Mouse (Mus musculus): Measurements from ENCODE around the gene Chac2. TPM values are rescaled to one million over a fixed set of nuclear protein-coding genes. Genes with fewer than 3 reads are reported as not detected.

The Chac2 gene
- polyA plus RNA-seq, 1 experiment from 2014 or later, result 12.5 TPM

Other genes starting within 250 kb of the Chac2 start
- gene Psme4, start 214.6 kb downstream of the Chac2 start, polyA plus RNA-seq (2014; fragmentation: Nextera tagmentation; extraction: Ambion mirVana), result 27.9 and 28.5 TPM in 2 replicates
- gene Gpr75, start 101.0 kb downstream of the Chac2 start, polyA plus RNA-seq (2014; fragmentation: Nextera tagmentation; extraction: Ambion mirVana), result 0.29 and 0.39 TPM in 2 replicates
- gene Asb3, start 100.9 kb downstream of the Chac2 start, polyA plus RNA-seq (2014; fragmentation: Nextera tagmentation; extraction: Ambion mirVana), result 30.7 and 32.7 TPM in 2 replicates
- 15.5 and 16.4 TPM in 2 replicates for gene Erlec1, start 32.0 kb downstream of the Chac2 start, polyA plus RNA-seq (2014; fragmentation: Nextera tagmentation; extraction: Ambion mirVana)
- gene Gm17332, start 196.1 kb upstream of the Chac2 start, polyA plus RNA-seq (2014; fragmentation: Nextera tagmentation; extraction: Ambion mirVana), result not detected in 2 replicates

All from embryonic facial prominence, embryonic 14.5 days (tissue).